Mouse (Mus musculus) megakaryocyte, embryonic 14.5 days (primary cell): ENCODE results near the gene Pank1. TPM values are rescaled to one million over a fixed set of nuclear protein-coding genes. Genes with fewer than 3 reads are reported as not detected.

Source experiments
- H3K27me3 ChIP-seq: replicated peaks from 2 replicates; pipeline ENCODE3; 2012; ENCODE audit warnings: inconsistent platforms
- H3K36me3 ChIP-seq: replicated peaks from 2 replicates; pipeline ENCODE3; 2012; ENCODE audit warnings: low read length, inconsistent platforms, mixed read lengths
- H3K4me1 ChIP-seq: 2 replicates; pipeline ENCODE4 v1.6.1; 2012; ENCODE audit warnings: inconsistent platforms
- H3K4me3 ChIP-seq: replicated peaks from 2 replicates; pipeline ENCODE3; 2012; ENCODE audit warnings: moderate library complexity, mild to moderate bottlenecking, inconsistent platforms
- H3K9me3 ChIP-seq: 2 replicates; pipeline ENCODE4 v1.6.1; 2012; ENCODE audit warnings: inconsistent platforms
- FLI1 ChIP-seq: IDR thresholded peaks from 2 replicates; pipeline ENCODE4 v1.6.1; 2012; ENCODE audit warnings: low read length, inconsistent platforms, mixed read lengths
- GATA1 ChIP-seq: IDR thresholded peaks from 3 replicates; pipeline ENCODE4 v1.6.1; 2012; ENCODE audit warnings: mixed read lengths, low read length, inconsistent platforms, borderline replicate concordance
- polyA plus RNA-seq: library from polyadenylated mRNA; stranded (reverse); fragments of >175 nt; gene quantifications from 2 replicates; pipeline ENCODE4 v1.2.3, GENCODE M21; 2012; ENCODE audit warnings: low replicate concordance; ENCODE audit not compliant: insufficient read depth

Pank1 gene
- polyA plus RNA-seq, 1 experiment, result 0.79 TPM

GRCm38 (mm10) chr19:34827916-34828635 lies 51.2 kb downstream of the Pank1 start:
- no peak for TF ChIP-seq GATA1
- no peak for TF ChIP-seq FLI1
- H3K4me1 ChIP-seq, result peaks cover 44% of the 10 kb centered on the region
- H3K4me3 ChIP-seq, result no peak overlapping the region
- no peaks in the 10 kb centered on the region for H3K27me3 ChIP-seq
- peaks cover 41% of the 10 kb centered on the region for H3K36me3 ChIP-seq
- no peaks in the 10 kb centered on the region for H3K9me3 ChIP-seq

GRCm38 (mm10) chr19:34827444-34827843 lies 51.8 kb downstream of the Pank1 start:
- Histone ChIP-seq H3K4me3 (no peak overlapping the region), H3K9me3 (no peaks in the 10 kb centered on the region), H3K36me3 (peaks cover 41% of the 10 kb centered on the region), H3K27me3 (no peaks in the 10 kb centered on the region), H3K4me1 (peaks cover 38% of the 10 kb centered on the region)
- TF ChIP-seq FLI1 (no peak), GATA1 (no peak)

GRCm38 (mm10) chr19:34825946-34826655 lies 53.2 kb downstream of the Pank1 start:
- peaks cover 34% of the 10 kb centered on the region for H3K4me1 ChIP-seq
- H3K4me3 ChIP-seq, result no peak overlapping the region
- H3K27me3 ChIP-seq, result no peaks in the 10 kb centered on the region
- TF ChIP-seq GATA1, result no peak
- TF ChIP-seq FLI1, result no peak
- H3K36me3 ChIP-seq, result peaks cover 46% of the 10 kb centered on the region
- H3K9me3 ChIP-seq, result no peaks in the 10 kb centered on the region

DNA sequence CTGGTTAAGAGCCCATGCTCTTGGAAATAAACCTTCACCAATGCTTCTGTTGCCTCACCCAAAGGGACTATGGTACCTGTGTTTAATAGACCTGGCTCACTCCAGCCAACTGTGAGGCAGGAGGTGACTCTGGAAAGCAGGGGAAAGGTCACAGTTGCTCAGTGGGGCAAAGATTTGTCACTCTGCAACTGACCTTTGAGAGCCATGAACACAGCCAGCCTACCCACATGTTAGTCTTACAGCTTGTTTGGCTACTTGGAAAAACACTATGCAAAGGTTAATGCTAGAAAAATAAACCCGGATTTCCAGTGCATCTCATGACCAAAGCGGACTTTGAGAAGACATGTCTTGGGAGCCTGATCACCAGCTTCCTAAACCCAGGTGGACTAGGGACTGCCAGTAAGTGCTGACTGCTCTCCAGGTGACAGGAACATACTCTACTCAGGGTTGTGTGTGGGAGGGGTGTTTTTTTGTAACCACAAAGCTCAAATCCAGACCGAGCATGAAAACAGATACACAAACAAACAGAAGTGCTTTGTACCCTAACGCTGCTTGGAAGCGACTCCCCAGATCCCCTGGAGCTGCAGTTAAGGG lies 59.6 kb downstream of the Pank1 start:
- H3K27me3 ChIP-seq, result no peaks in the 10 kb centered on the region
- H3K4me1 ChIP-seq, result peaks cover 3% of the 10 kb centered on the region; the same call in 1 of the 2 replicates
- H3K9me3 ChIP-seq, result no peaks in the 10 kb centered on the region
- no peak for TF ChIP-seq FLI1
- no peak for TF ChIP-seq GATA1
- H3K36me3 ChIP-seq, result peaks cover 49% of the 10 kb centered on the region
- no peak overlapping the region for H3K4me3 ChIP-seq

DNA sequence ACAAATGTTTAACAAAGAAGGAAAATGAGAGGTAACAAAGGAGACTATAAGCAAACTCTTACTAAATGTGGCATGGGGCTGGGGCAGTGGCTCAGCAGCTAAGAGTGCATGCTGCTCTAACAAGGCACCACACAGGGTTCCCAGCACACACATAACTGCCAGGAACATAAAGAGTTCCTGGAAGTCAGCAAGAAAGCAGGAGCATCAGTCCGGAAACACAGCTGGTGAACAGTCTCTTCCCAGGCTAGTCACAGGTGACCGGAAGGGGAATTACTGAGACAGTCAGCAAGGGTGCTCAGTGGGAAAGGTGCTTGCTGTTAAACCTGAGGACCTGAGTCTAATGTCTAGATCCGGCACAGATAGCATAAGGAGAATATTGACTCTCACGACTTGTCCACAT lies 63.9 kb downstream of the Pank1 start:
- H3K4me1 ChIP-seq, result no peaks in the 10 kb centered on the region
- no peaks in the 10 kb centered on the region for H3K9me3 ChIP-seq
- no peak overlapping the region for H3K4me3 ChIP-seq
- peaks cover 50% of the 10 kb centered on the region for H3K36me3 ChIP-seq
- no peaks in the 10 kb centered on the region for H3K27me3 ChIP-seq
- no peak for TF ChIP-seq FLI1
- TF ChIP-seq GATA1, result no peak

DNA sequence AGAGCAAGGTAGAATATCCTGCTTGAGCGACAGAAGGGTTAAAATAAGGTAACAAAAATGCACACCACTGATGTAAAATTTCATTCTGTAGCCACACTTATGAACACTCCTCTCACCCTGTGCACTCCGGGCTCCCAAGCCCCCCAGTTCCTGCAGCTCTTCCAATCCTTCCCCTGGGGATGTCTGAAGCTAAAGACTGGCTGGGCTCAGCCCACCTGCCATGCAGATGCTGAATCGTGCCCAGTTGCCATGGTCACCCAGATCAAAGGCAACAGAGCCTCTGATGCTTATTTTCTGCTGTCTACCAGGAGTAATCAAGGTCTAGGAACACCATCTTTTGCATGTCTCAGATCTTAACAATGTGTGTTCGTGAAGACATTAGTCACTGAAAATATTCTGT lies 64.6 kb downstream of the Pank1 start:
- H3K36me3 ChIP-seq, result peaks cover 46% of the 10 kb centered on the region
- no peaks in the 10 kb centered on the region for H3K27me3 ChIP-seq
- H3K4me1 ChIP-seq, result no peaks in the 10 kb centered on the region
- no peaks in the 10 kb centered on the region for H3K9me3 ChIP-seq
- TF ChIP-seq FLI1 (no peak), GATA1 (no peak)
- H3K4me3 ChIP-seq, result no peak overlapping the region

GRCm38 (mm10) chr19:34813961-34814360 lies 65.3 kb downstream of the Pank1 start:
- H3K27me3 ChIP-seq, result no peaks in the 10 kb centered on the region
- H3K9me3 ChIP-seq, result no peaks in the 10 kb centered on the region
- no peaks in the 10 kb centered on the region for H3K4me1 ChIP-seq
- peaks cover 39% of the 10 kb centered on the region for H3K36me3 ChIP-seq
- no peak for TF ChIP-seq FLI1
- TF ChIP-seq GATA1, result no peak
- H3K4me3 ChIP-seq, result no peak overlapping the region

DNA sequence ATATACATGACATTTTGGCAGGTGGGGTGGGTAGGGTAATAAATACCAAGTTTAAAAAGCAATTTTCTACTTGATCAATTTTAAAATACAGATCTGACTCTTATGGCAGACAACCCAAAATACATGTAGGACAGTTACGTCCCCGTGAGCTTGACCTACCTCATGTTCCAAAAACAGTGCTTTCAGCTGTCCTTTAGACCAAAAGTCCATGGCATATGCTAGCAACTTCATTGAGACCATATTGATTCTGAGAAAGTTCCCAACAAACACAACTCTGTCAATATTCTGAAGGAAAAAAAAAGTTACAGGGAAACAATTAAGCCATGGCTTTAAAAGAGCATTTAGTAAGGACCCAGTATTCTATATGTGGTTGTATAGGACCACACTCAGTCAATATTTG lies 65.7 kb downstream of the Pank1 start:
- Histone ChIP-seq H3K4me3 (no peak overlapping the region), H3K27me3 (no peaks in the 10 kb centered on the region), H3K4me1 (no peaks in the 10 kb centered on the region), H3K9me3 (no peaks in the 10 kb centered on the region), H3K36me3 (peaks cover 35% of the 10 kb centered on the region)
- no peak for TF ChIP-seq FLI1
- no peak for TF ChIP-seq GATA1

- TF ChIP-seq FLI1 (no peak), GATA1 (no peak)
- Histone ChIP-seq H3K9me3 (no peaks in the 10 kb centered on the region), H3K4me3 (no peak overlapping the region), H3K4me1 (peaks cover 5% of the 10 kb centered on the region), H3K27me3 (no peaks in the 10 kb centered on the region), H3K36me3 (peaks cover 30% of the 10 kb centered on the region)
Observed at GRCm38 (mm10) chr19:34812711-34813110, 66.5 kb downstream of the Pank1 start.

DNA sequence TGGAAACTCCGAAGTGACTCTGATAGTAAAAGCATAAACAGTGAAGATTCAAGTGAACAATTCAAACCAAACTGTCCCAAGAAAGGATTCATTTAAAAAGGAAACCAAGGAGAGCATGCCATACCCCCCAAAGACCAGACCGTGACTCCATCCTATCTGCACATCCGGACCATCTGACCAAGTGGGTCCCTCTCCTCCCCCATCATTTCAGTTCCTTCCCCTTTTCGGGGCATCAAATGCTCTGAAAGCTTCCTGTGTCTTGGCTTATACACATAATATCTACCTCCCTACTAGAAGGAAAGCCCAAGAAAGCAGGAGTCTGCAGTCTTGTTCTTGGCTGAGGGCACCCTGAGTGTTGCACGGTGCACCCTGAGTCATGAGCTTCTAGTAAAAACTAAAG lies 72.1 kb downstream of the Pank1 start:
- H3K36me3 ChIP-seq, result peaks cover 12% of the 10 kb centered on the region
- H3K4me3 ChIP-seq, result peak overlapping the region; percentile 72
- peaks cover 25% of the 10 kb centered on the region for H3K4me1 ChIP-seq
- TF ChIP-seq FLI1 (no peak), GATA1 (no peak)
- no peaks in the 10 kb centered on the region for H3K27me3 ChIP-seq
- no peaks in the 10 kb centered on the region for H3K9me3 ChIP-seq
